Mouse (Mus musculus) right cerebral cortex, postnatal 36 days (tissue): ENCODE measurements around the gene Fes.

Experiments
- DNase-seq, 2 experiments: peaks; one replicate each; pipeline ENCODE4 v3.0.0; 2022; ENCODE audit warnings: low spot score in 2 of 2, mixed read lengths in 1 of 2

Fes gene

DNA sequence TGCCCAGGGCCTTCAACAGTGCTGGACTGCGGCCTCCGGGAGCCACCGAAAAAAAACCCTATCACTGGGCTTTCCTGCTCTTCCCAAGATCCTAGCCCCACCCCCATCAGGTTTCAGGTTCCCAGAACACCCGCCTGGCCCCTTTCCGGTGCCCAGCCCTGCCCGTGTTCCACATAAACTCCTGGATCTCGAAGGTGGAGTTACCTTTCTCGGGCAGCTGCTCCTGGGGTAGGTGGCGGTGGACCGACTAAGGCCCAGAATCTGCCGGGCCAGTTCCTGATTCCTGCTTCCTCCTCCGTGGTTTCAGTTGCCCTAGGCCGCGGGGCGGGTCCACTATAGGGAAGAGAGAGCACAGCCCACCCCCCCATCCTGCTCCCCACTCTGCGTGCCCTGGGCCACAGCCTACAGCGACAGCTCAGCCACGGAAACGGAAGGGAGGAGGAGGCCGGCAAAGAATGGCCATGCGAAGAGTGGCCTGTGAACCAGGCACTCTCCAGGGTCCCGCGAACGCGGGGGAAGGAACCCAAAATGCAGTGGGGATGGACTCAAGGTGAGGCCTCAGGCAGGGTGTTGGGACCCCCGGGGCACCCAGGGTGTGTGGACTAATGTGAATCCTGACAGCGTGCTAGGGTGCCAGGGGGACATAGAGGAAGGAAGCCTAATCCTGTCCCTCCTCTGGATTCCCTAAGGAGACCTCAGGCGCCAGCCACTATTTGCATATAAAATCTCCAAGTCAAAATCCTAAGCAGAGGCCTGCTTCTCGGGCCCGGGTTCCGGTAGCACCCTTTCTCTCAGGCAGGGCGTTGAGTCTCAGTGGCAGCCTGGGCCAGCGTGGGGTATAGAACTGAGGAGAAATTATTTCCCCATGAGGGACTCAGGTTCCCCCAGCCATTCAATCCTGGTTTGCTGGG lies at the start of gene Fes:
Gene Fes, minus strand, starts transcription at position 314 of the 911 bp plus-strand sequence.
- no peak for DNase-seq

DNA sequence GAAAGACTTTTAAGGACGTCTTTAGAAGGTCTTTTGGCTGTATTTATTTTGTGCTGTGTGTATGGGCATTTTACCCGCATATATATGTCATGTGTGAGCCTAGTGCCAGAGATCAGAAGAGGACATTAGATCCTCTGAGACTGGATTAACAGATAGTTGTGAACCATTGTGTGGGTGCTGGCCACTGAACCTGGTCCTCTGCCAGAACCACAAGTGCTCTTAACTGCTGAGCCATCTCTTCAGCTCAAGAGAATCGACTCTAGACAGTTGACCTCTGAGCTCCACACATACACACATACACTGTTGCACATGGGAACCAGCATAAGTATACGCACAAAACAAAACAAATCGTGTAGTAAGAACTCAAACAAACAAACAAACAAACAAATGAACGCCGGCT lies 48.8 kb upstream of the Fes start:
- no peak for DNase-seq

DNA sequence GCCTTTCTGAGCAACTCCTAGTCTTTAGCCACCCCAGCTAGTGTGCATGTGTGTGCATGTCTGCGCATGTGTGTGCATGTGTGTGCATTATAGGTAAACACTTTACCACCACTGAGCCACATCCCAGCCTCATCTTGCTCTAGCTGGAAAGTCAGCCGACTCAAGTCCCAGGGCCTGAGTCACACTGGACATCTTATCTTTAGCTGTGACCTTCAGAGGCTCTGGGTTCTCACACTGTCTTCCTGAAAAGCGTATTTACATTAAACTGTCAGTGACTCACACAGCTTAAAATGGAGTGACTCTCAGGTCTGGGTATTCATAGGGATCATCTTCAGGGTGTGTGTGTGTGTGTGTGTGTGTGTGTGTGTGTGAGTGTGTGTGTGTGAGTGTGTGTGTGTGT lies 47.8 kb upstream of the Fes start:
- DNase-seq = no peak

DNA sequence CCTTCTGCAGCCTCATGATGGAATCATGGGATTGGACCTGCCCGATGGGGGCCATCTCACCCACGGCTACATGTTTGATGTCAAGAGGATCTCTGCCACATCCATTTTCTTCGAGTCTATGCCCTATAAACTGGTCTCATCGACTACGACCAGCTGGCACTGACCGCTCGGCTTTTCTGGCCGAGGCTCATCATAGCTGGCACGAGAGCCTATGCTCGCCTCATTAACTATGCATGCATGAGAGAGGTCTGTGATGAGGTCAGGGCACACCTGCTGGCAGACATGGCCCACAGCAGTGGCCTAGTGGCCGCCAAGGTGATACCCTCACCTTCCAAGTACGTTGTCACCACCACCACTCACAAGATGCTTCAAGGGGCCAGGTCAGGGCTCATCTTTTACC lies 41.9 kb upstream of the Fes start:
- DNase-seq = no peak

DNA sequence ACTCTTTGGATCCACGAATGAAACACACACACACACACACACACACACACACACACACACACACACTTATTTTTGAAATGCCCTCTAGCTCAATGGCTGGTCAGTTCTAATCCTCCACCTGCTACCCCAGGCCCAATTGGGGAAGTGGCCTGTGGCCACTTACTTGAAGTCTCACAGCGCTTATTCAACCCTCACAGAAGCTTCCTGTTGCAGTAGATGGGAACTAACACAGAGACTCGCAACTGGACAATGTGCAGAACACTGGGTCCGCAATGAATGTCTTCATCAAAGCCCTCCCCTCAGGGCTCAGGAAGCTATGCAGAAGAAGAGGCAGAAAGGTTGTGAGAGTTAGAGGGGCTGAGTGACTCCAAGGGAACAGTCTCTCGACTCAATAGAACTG lies 40.0 kb upstream of the Fes start:
- DNase-seq = no peak

DNA sequence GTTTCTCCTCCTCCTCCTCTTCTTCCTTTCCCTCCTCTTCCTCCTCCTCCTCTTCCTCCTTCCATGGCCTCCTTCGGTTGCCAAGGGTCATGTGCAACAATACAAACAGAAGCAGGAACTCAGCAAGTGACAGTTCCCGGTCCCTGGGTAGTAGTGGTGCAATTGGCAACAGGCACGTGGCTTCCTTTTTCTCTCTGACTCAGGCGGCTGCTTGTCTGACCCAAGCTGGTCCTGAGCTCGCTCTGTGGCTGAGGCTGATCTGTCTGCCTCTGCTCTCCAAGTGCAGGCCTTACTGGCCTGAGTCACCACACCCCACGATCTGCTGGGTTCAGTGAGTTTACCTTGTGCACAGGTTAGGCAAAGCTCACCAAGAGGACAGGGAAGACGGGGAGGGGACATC lies 38.6 kb upstream of the Fes start:
- DNase-seq = no peak

DNA sequence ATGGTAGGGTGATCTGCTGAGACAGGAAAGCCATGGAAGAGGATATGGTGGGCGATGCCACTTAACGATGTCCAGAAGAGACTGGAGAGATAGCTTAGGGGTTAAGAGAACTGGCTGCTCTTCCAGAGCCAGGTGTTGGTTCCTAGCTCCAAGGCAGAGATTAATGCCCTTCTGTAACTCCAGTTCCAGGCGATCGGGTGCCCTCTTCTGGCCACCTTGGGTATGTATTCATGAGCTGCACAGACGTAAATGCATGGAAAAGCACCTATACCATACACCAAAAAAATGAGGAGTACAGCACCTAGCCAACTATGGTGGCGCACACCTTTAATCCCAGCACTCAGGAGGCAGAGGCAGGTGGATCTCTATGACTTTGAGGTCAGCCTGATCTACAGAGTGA lies 37.0 kb upstream of the Fes start:
- DNase-seq = no peak

DNA sequence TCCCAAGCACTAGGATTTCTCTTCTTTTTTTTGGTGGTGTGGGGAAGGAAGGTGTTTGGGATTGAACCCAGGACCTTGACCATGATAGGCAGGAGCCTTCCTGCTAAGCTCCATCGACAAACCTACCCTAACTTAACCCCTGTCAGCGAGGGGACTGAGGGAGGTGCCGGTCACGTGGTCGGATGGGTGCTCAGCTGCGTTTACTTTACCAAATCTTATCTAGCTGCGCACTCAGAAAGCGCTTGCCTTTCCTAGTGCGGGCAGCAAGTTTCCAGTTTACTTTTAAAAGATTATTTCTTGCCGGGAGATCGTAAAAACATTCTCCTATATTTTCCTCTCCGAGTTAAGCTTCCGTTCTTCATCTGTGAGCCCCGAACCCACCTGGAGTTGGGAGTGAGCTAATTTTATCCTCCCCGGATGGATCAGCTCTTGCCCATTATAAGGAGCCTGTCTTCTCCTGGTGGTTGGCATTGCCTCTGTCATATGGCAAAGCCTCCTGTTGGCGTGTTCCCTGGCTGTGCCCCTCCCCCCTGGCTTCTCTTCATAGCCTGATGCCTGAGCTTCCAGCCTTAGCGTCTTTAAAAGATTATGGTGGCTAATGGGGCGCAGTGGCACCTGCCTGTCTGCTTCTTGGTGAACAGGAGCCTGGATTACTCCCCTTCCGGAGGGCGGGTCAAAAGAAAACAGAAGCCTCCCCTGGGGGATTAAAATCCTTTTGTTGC lies 35.2 kb upstream of the Fes start:
- DNase-seq = no peak

DNA sequence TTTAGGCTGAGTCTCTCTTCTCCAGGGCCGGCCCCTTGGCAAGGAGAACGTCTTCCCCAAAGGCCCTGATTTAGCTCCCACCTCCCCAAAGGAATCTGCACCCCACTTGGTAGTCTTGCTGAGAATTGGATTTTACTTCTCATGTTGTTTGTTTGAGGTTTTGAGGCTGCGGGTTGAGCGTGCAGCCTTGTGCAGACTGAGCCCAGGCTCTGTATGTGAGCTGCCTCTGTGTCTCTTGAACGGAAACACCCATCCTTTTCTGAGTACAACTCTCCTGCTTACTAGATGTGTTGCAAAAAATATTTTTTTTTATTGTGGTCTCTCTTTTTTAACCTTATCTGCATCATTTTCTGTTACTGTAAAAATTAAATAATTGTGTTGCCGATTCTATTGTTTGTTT lies 33.8 kb upstream of the Fes start:
- DNase-seq = no peak

DNA sequence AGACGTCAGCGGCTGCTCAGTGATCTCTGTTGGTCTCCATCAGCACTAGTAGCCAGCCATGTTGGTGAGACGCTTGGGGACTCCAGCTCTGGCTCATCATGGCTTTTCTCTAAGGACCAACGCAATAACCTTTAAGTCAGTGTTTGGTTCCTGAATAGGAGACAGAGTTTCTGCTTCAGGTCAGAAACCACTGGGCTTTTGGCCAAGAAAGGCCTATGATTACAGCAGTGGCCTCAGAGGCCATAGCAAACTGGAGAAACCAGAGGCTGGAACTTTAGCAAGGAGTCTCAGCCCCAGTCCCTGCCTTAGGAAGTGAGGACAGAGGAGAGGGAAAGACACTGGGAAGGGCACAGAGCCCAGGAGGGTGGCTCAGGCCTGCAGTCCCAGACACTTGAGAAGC lies 32.8 kb upstream of the Fes start:
- no peak for DNase-seq

DNA sequence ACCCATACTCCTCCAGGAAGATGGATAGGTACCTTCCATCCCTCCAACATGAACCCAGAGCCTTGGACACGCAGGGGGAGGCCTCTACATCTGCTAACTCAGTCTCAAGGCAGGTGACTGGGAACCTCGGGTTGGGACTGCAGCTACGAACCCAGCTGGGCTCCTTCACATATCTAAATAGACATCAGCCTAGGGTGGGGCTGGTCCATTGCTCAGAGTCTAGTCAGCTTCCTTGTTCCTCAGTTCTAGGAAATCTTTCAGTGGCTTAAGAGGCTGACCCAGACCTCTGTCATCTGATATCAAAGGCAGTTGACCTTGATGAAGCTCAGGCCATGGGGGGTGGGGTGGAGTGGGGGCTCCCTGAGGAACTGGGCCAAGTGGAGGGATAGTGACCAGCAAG lies 31.5 kb upstream of the Fes start:
- DNase-seq = no peak

DNA sequence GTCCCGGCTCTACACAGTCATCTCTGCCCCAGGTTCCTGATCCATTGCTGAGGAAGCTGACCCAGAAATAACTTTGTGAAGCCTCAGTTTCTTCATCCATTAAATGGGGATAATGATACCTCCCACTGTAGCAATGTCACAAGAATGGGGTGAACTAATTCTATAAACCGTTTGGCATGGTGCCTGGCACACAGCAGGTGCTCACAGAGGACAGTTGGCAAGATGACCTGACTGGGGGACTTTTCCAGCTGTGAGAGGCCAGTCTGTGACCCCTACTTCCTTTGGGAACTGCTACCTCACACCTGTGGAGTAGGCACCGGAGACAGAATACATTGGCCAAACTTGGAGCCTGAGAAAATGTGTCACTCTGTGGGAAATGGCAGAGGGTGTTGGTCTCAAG lies 30.3 kb upstream of the Fes start:
- no peak for DNase-seq

DNA sequence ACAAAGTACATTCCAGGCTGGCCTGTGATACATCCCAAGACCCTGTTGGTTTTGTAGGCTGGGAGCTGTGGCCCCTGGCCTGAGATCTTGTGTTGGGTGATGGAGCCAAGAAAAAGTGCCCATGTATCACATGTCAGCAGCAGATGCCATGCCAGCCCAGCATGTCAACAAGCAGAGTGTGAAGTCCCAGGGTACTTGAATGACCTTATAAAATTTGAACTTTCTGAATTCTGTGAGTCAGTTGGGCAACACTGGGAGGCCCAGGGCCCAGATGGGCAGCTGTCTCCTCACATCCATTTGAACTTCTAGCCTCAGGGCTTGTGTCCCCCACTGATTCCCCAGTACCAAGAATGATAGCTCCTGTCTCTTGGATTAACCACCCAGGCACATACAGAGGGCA lies 29.9 kb upstream of the Fes start:
- DNase-seq = no peak

DNA sequence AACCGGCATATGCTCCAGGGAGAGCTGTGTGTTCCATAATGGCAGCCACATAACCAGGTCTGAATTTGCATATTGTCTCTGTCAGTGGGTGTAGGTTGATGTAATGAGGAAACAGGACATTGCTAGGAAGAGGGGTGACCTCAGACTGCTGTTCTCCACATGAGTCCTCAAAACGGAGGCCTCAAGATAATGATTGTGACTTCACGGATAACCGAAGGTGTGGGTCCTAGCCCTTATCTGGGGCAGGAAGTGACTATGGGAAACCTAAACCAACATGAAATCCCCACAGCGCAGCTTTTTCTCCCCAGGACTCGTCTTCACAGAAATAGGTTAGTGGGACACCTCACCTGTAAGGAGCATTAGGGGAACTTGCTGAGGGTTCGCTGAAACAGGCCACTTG lies 29.2 kb upstream of the Fes start:
- no peak for DNase-seq

DNA sequence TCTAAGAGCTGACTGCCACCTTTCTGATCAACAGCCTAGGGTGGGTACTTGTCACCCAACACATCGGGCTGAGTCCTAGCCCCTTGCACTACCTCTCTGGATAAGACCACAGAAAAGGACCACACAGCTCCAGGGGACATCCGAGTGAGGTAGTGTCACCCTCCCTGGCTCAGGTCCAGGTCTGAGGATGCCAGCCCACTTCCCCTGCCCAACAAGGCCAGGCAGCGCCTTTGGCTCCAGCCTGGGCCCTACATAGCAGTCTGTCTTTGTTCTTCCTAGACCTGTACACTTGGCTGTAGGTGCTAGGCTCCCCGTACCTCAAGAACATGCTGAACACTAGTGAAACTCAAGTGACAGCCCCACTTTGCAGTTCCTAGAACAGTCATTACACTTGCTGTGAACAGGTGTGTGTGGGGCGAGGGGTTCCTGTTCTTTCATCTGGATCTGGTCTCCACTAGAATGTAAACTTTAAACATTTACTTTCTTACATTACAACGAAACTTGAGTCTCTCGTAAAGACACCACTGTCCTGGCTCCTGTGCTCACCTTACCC lies 26.6 kb upstream of the Fes start:
- no peak for DNase-seq

DNA sequence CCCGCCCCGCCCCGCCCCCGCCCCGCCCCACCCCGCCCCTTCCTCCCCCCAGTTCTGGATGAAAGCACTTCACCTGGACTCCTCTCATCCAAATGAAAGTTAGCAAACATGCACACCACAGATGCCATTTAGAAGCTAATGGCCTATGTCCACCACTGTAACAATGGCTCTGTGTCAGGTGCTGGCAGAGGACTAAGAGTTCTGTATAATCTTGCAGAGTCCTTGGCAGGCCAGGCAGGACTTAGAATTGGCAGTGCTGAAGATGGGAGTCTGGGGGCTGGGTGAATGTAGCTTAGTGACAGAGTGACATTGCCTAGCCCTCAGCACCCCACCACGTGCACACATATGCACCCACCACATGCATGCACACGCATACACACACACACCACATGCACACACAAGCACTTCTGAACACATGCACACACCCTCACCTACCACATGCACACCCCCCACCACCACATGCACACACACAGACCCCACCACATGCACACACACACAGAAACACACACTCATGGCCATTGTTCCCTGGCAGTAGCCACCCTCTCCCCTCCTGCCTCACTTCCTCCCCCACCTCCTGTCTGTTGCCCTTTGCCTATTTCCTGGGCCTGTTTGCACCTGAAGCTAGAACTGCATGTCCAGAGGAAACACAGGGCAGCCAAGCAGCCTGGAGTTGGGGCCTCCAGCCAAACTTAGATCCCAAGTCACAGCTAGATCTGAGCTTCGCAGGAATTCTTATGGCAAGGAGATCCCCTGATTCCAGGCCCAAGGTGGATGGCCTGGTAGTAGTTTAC lies 26.0 kb upstream of the Fes start:
- no peak for DNase-seq

DNA sequence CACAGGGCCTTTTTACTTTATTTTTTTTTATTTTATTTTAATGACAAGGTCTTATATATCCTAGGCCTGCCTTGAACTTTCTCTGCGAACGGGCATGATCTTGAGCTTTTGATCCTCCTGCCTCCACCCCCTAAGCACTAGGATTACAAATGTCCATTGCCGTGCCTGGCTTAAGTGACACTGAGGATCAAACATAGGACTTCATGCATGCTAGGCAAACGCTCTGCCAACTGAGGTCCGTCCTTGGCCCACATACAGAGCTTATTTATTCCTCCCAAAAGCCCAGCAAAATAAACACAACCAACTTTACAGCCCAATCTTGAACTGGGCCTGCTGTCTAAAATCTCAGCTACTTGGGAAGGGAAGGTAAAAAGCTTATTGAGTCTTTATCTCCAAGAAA lies 25.0 kb upstream of the Fes start:
- no peak for DNase-seq

DNA sequence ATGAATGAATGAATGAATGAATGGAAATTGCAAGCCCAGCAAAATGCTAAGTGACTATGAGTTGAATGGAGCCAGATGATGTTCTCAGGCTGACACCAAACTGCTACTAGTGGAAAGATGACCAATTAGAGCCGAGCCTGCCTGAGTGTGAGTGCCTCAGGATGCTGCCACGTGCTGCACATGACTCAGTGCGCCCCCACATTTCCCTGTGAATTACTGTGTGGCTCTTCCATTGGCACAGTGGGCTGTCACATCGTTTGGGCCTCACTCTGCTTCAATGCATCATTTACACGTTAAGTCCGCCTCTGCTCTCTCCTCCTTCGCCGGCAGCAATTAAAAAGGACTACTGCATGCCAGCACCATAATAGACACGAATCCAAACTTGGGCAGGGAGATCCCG lies 24.5 kb upstream of the Fes start:
- DNase-seq = peak; percentile 88 to 91

DNA sequence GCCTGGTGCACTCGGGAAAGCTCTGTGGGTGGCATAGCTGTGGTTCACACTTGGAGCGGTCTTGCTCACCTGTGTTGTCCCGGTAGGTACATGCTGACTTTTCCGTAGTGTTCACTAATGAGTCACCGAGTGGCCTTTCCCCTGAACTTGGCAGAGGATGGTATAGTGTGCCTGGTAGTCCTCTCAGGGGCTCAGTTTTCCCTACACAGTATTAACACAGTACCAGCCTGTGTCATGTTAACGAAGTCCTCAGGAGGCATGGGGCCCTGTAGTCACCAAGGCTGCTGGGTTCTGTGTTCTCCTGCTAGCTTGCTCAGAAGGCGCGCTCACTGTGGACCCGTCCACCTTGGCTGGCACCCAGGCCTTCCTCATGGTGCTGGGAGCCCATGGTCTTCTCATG lies 22.6 kb upstream of the Fes start:
- no peak for DNase-seq

DNA sequence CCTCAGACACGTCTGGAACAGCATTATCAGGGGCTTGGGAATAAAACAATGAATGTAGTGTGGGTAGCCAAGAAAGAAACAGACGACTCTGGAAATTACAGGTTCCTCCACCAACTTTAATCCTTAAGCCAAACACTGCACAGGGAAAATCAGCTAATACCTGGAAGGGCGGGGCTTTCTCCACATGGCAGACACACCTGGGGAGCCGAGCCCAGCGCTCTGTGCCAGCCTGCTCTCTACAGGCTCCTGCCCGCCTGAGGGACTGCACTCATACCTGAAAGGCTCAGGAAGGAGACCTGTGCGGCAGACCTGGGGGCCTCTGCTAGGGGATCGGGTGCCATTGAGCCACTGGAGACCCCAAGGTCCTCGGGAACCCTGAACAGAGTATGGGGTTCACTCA lies 20.0 kb upstream of the Fes start:
- no peak for DNase-seq

DNA sequence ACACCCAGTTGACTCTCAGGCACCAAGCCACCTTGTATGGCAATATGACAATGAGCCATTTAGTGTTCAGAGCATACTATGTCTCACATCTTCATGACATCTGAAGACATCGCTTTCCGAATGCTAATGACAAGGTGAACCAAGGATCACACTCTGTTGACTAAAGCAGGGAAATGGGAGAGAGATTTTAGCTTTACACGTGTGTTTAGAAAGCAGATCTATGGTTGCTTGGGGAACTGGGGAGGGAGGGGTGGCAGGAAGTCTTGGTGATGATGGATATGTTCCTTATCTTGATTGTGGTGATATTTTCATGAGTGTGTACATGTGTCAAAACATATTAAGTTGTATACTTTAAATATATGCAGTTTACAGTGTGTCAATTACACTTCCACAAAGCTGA lies 18.4 kb upstream of the Fes start:
- DNase-seq = no peak

DNA sequence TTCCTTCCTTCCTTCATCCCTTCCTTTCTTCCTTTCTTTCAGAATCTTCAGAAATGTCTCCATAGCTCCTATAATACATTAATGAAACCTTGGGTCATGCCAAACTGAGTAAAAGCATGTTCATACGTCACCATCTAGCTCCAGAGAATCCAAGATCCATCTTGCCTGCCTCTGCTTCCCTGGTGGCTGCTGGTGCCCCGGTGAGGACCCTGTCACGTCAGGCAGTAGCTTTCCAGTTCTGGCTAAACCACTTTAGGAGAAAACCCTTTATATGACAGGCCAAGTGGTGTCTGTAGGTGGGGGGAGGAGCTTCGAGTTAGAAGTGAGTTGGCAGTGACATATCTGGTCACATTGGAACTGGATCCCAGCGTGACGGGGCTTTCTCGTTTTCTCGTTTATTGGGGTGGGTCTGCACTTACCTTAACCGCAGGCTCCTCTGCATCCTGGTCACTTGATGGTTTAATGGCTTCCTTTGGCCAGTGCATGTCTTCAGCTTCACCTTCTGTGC lies 17.5 kb upstream of the Fes start, which contains the start of gene Furin:
Gene Furin, minus strand, starts transcription at position 249 of the 508 bp plus-strand sequence.
- DNase-seq = no peak
